8 mouse cellular contexts compared by ENCODE assay signal in the genomic region with DNA sequence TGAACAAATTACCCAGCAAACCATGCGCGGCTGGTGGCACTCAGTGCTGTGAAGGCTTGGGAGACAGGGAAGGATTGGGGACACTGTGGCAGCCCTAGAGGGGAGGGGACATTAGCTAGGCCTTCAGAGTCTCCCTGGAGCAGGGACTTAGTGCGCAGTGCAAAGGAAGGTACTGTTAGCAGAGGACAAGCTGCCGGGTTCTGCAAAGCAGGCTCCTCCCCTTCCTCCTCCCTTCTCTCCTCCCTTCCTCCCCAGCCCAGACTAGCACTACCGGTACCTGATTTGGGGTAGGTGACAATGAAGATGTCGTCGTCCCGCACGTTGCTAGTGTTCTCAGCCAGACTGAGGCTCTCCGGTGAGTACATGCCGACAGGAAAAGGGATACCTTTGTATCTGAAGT. TPM values are rescaled to one million over a fixed set of nuclear protein-coding genes. Genes with fewer than 3 reads are reported as not detected.
A peak's percentile ranks its signal among the peaks of the same experiment; 100 is the strongest.
DNase-seq lines count a peak whose midpoint lies in the region; ATAC-seq and TF ChIP-seq lines count a peak whose summit lies in the region.

No protein-coding gene starts in this region.

- peak overlapping the region; percentile 20; the same call in 1 of the 2 replicates for H3K4me2 ChIP-seq in neural tube, embryonic 12.5 days (replicated peaks)
- H3K4me2 ChIP-seq in intestine, postnatal 0 days (replicated peaks; ENCODE audit: low read depth) = peak overlapping the region; percentile 45

- H3K27ac ChIP-seq in neural tube, embryonic 12.5 days = no peak overlapping the region
- no peak overlapping the region for H3K27ac ChIP-seq in intestine, postnatal 0 days (ENCODE audit: low read depth, low read length)

- no peaks in the 10 kb centered on the region for H3K36me3 ChIP-seq in neural tube, embryonic 12.5 days
- H3K36me3 ChIP-seq in intestine, postnatal 0 days (ENCODE audit: control insufficient read depth, insufficient read depth) = no peaks in the 10 kb centered on the region

- no peak for TF ChIP-seq CTCF in intestine, postnatal 0 days (IDR thresholded peaks at IDR 0.05; ENCODE audit: low read depth)

- no peak for DNase-seq in frontal cortex, postnatal 10 days (ENCODE audit: low spot score in 2 of 2)
- DNase-seq in neural tube, embryonic 10.5 days (ENCODE audit: extremely low spot score, low spot score) = no peak
- peak; percentile 44 to 55 for DNase-seq in natural killer cell, adult 2 months (ENCODE audit: low spot score in 2 of 2)
- no peak for DNase-seq in urinary bladder, adult 2 months (ENCODE audit: low spot score)
- no peak for DNase-seq in kidney, postnatal 25 days

- H3K9ac ChIP-seq in neural tube, embryonic 12.5 days = no peak overlapping the region
- no peak overlapping the region for H3K9ac ChIP-seq in intestine, postnatal 0 days (ENCODE audit: low read depth, low read length)

- H3K4me3 ChIP-seq in neural tube, embryonic 12.5 days = no peak overlapping the region
- no peak overlapping the region for H3K4me3 ChIP-seq in intestine, postnatal 0 days (ENCODE audit: low read depth, low read length)

- WGBS in neural tube, embryonic 12.5 days = 36% methylated on average over 11 of the region's 11 CpGs
- 36% methylated on average over 11 of the region's 11 CpGs for WGBS in intestine, postnatal 0 days

- no peaks in the 10 kb centered on the region; the same call in 1 of the 2 replicates for H3K27me3 ChIP-seq in neural tube, embryonic 12.5 days (replicated peaks)
- H3K27me3 ChIP-seq in intestine, postnatal 0 days (replicated peaks; ENCODE audit: control insufficient read depth, insufficient read depth, low read length) = no peaks in the 10 kb centered on the region

- peak; percentile 83 for ATAC-seq in frontal cortex, adult (ENCODE audit: low TSS enrichment)
- no peak for ATAC-seq in neural tube, embryonic 12.5 days (ENCODE audit: low FRiP score, low read depth)
- no peak for ATAC-seq in intestine, postnatal 0 days

- no peaks in the 10 kb centered on the region for H3K9me3 ChIP-seq in neural tube, embryonic 12.5 days
- no peaks in the 10 kb centered on the region for H3K9me3 ChIP-seq in intestine, postnatal 0 days (ENCODE audit: control insufficient read depth)

- H3K4me1 ChIP-seq in neural tube, embryonic 12.5 days = no peaks in the 10 kb centered on the region
- no peaks in the 10 kb centered on the region for H3K4me1 ChIP-seq in intestine, postnatal 0 days (replicated peaks; ENCODE audit: control insufficient read depth, insufficient read depth, low read length)

RNA-seq across cellular contexts. Expression of gene Spaca4, which starts 16.2 kb away (rescaled TPM):
- not detected in 2 replicates for polyA plus RNA-seq in neural tube, embryonic 12.5 days (2016; fragmentation: Nextera tagmentation; extraction: Ambion mirVana)
- polyA plus RNA-seq in intestine, postnatal 0 days (2015; fragmentation: Nextera tagmentation; extraction: Ambion mirVana) = 0.17 and 0.22 TPM in 2 replicates
- not detected in 2 replicates for polyA plus RNA-seq in urinary bladder, adult 2 months (2012; rRNA removed)

RNA-seq across cellular contexts. Expression of gene Fam83e, which starts 20.8 kb away (rescaled TPM):
- polyA plus RNA-seq in neural tube, embryonic 12.5 days (2016; fragmentation: Nextera tagmentation; extraction: Ambion mirVana) = 0.94 and 1.00 TPM in 2 replicates
- polyA plus RNA-seq in intestine, postnatal 0 days (2015; fragmentation: Nextera tagmentation; extraction: Ambion mirVana) = 16.6 and 16.7 TPM in 2 replicates
- polyA plus RNA-seq in urinary bladder, adult 2 months (2012; rRNA removed) = 1.3 and 1.5 TPM in 2 replicates

RNA-seq across cellular contexts. Expression of gene Sphk2, which starts 24.0 kb away (rescaled TPM):
- polyA plus RNA-seq in neural tube, embryonic 12.5 days (2016; fragmentation: Nextera tagmentation; extraction: Ambion mirVana) = 28.0 and 29.0 TPM in 2 replicates
- 55.1 and 55.9 TPM in 2 replicates for polyA plus RNA-seq in intestine, postnatal 0 days (2015; fragmentation: Nextera tagmentation; extraction: Ambion mirVana)
- 22.1 and 25.6 TPM in 2 replicates for polyA plus RNA-seq in urinary bladder, adult 2 months (2012; rRNA removed)

RNA-seq across cellular contexts. Expression of gene Rpl18, which starts 26.5 kb away (rescaled TPM):
- polyA plus RNA-seq in neural tube, embryonic 12.5 days (2016; fragmentation: Nextera tagmentation; extraction: Ambion mirVana) = 665 and 700 TPM in 2 replicates
- polyA plus RNA-seq in intestine, postnatal 0 days (2015; fragmentation: Nextera tagmentation; extraction: Ambion mirVana) = 708 and 740 TPM in 2 replicates
- polyA plus RNA-seq in urinary bladder, adult 2 months (2012; rRNA removed) = 594 and 906 TPM in 2 replicates

RNA-seq across cellular contexts. Expression of gene Dbp, which starts 36.9 kb away (rescaled TPM):
- polyA plus RNA-seq in neural tube, embryonic 12.5 days (2016; fragmentation: Nextera tagmentation; extraction: Ambion mirVana) = 4.1 TPM in 2 replicates
- polyA plus RNA-seq in intestine, postnatal 0 days (2015; fragmentation: Nextera tagmentation; extraction: Ambion mirVana) = 6.9 and 8.6 TPM in 2 replicates
- 335 and 503 TPM in 2 replicates for polyA plus RNA-seq in urinary bladder, adult 2 months (2012; rRNA removed)

Comparison
In these comparisons a context has a peak if more than half of its experiments do, and no peak if none do; other contexts are left out.
1. DNase-seq: peak in natural killer cell, adult 2 months (2 of 2); none in frontal cortex, postnatal 10 days (0 of 2), neural tube, embryonic 10.5 days (single experiment), urinary bladder, adult 2 months (single experiment) and kidney, postnatal 25 days (0 of 2).